Mouse (Mus musculus): Measurements from ENCODE around the gene Shq1. TPM values are rescaled to one million over a fixed set of nuclear protein-coding genes. Genes with fewer than 3 reads are reported as not detected.

The Shq1 gene
- polyA plus RNA-seq, 1 experiment from 2014 or later: 16.3 TPM

GRCm38 (mm10) chr6:100538570-100538969 lies 132.4 kb downstream of the Shq1 start:
- Histone ChIP-seq H3K4me2 (replicated peaks) (no peak overlapping the region), H3K9me3 (replicated peaks) (no peaks in the 10 kb centered on the region), H3K4me3 (no peak overlapping the region), H3K4me1 (peaks cover 10% of the 10 kb centered on the region), H3K36me3 (no peaks in the 10 kb centered on the region), H3K27ac (no peak overlapping the region), H3K9ac (no peak overlapping the region), H3K27me3 (peaks cover 14% of the 10 kb centered on the region)
- WGBS: 56% methylated on average over 7 of the region's 7 CpGs
- no peak for ATAC-seq (ENCODE audit: low FRiP score)

- Histone ChIP-seq H3K4me2 (replicated peaks) (no peak overlapping the region), H3K4me1 (peaks cover 10% of the 10 kb centered on the region), H3K27me3 (peaks cover 10% of the 10 kb centered on the region), H3K9ac (no peak overlapping the region), H3K36me3 (no peaks in the 10 kb centered on the region), H3K4me3 (no peak overlapping the region), H3K9me3 (replicated peaks) (no peaks in the 10 kb centered on the region), H3K27ac (no peak overlapping the region)
- WGBS: 84% methylated on average over 6 of the region's 6 CpGs
- ATAC-seq (ENCODE audit: low FRiP score): no peak
Observed at GRCm38 (mm10) chr6:100537987-100538386, 133.0 kb downstream of the Shq1 start.

GRCm38 (mm10) chr6:100537042-100537441 lies 133.9 kb downstream of the Shq1 start:
- H3K27ac ChIP-seq: no peak overlapping the region
- peaks cover 2% of the 10 kb centered on the region for H3K4me1 ChIP-seq
- 68% methylated on average over 5 of the region's 5 CpGs for WGBS
- no peak for ATAC-seq (ENCODE audit: low FRiP score)
- H3K4me2 ChIP-seq (replicated peaks): no peak overlapping the region
- H3K9me3 ChIP-seq (replicated peaks): no peaks in the 10 kb centered on the region
- H3K36me3 ChIP-seq: no peaks in the 10 kb centered on the region
- no peak overlapping the region for H3K4me3 ChIP-seq
- H3K27me3 ChIP-seq: peaks cover 20% of the 10 kb centered on the region
- no peak overlapping the region for H3K9ac ChIP-seq

GRCm38 (mm10) chr6:100533364-100533763 lies 137.6 kb downstream of the Shq1 start:
- Histone ChIP-seq H3K9me3 (replicated peaks) (no peaks in the 10 kb centered on the region), H3K4me2 (replicated peaks) (no peak overlapping the region), H3K27ac (no peak overlapping the region), H3K9ac (no peak overlapping the region), H3K27me3 (peaks cover 14% of the 10 kb centered on the region; the same call in 1 of the 2 replicates), H3K4me1 (peaks cover 3% of the 10 kb centered on the region; the same call in 1 of the 2 replicates), H3K36me3 (no peaks in the 10 kb centered on the region), H3K4me3 (no peak overlapping the region)
- ATAC-seq (ENCODE audit: low FRiP score): no peak
- 75% methylated on average over 7 of the region's 7 CpGs for WGBS

- H3K9ac ChIP-seq: no peak overlapping the region
- 78% methylated on average over 8 of the region's 8 CpGs for WGBS
Observed at GRCm38 (mm10) chr6:100532326-100532725, 138.6 kb downstream of the Shq1 start.

GRCm38 (mm10) chr6:100529673-100530072 lies 141.3 kb downstream of the Shq1 start:
- 56% methylated on average over 3 of the region's 3 CpGs for WGBS
- no peak overlapping the region for H3K4me2 ChIP-seq (replicated peaks)
- H3K27me3 ChIP-seq: peaks cover 22% of the 10 kb centered on the region

More at GRCm38 (mm10) chr6:100532326-100532725, 138.6 kb downstream of the Shq1 start:
- Histone ChIP-seq H3K4me2 (replicated peaks) (no peak overlapping the region), H3K4me3 (no peak overlapping the region), H3K27me3 (peaks cover 13% of the 10 kb centered on the region; the same call in 1 of the 2 replicates), H3K27ac (no peak overlapping the region), H3K9me3 (replicated peaks) (no peaks in the 10 kb centered on the region), H3K4me1 (peaks cover 4% of the 10 kb centered on the region; the same call in 1 of the 2 replicates), H3K36me3 (no peaks in the 10 kb centered on the region)
- ATAC-seq (ENCODE audit: low FRiP score): no peak

GRCm38 (mm10) chr6:100528556-100528955 lies 142.4 kb downstream of the Shq1 start:
- Histone ChIP-seq H3K27ac (no peak overlapping the region), H3K4me3 (no peak overlapping the region), H3K4me1 (peaks cover 15% of the 10 kb centered on the region), H3K9me3 (replicated peaks) (no peaks in the 10 kb centered on the region), H3K27me3 (peaks cover 30% of the 10 kb centered on the region), H3K36me3 (no peaks in the 10 kb centered on the region), H3K9ac (no peak overlapping the region), H3K4me2 (replicated peaks) (no peak overlapping the region)
- 71% methylated on average over 7 of the region's 7 CpGs for WGBS
- no peak for ATAC-seq (ENCODE audit: low FRiP score)

More at GRCm38 (mm10) chr6:100529673-100530072, 141.3 kb downstream of the Shq1 start:
- no peak for ATAC-seq (ENCODE audit: low FRiP score)
- Histone ChIP-seq H3K9ac (no peak overlapping the region), H3K4me3 (no peak overlapping the region), H3K9me3 (replicated peaks) (no peaks in the 10 kb centered on the region), H3K27ac (no peak overlapping the region), H3K36me3 (no peaks in the 10 kb centered on the region), H3K4me1 (peaks cover 15% of the 10 kb centered on the region)

- Histone ChIP-seq H3K4me3 (no peak overlapping the region), H3K27ac (no peak overlapping the region), H3K9me3 (replicated peaks) (no peaks in the 10 kb centered on the region), H3K4me2 (replicated peaks) (no peak overlapping the region), H3K36me3 (no peaks in the 10 kb centered on the region), H3K4me1 (peaks cover 15% of the 10 kb centered on the region), H3K27me3 (peaks cover 31% of the 10 kb centered on the region), H3K9ac (no peak overlapping the region)
- 90% methylated on average over 5 of the region's 5 CpGs for WGBS
- no peak for ATAC-seq (ENCODE audit: low FRiP score)
Observed at GRCm38 (mm10) chr6:100527972-100528371, 143.0 kb downstream of the Shq1 start.

- no peak overlapping the region for H3K27ac ChIP-seq
- no peak overlapping the region for H3K4me2 ChIP-seq (replicated peaks)
- H3K4me1 ChIP-seq: peaks cover 17% of the 10 kb centered on the region
- H3K36me3 ChIP-seq: no peaks in the 10 kb centered on the region
- ATAC-seq (ENCODE audit: low FRiP score): no peak
- WGBS: 87% methylated on average over 6 of the region's 6 CpGs
- H3K4me3 ChIP-seq: no peak overlapping the region
- H3K9me3 ChIP-seq (replicated peaks): no peaks in the 10 kb centered on the region
- peaks cover 23% of the 10 kb centered on the region for H3K27me3 ChIP-seq
- no peak overlapping the region for H3K9ac ChIP-seq
Observed at GRCm38 (mm10) chr6:100527161-100527560, 143.8 kb downstream of the Shq1 start.

- Histone ChIP-seq H3K4me2 (replicated peaks) (peak overlapping the region; percentile 20; the same call in 1 of the 2 replicates), H3K9ac (no peak overlapping the region), H3K36me3 (no peaks in the 10 kb centered on the region), H3K4me1 (peaks cover 23% of the 10 kb centered on the region), H3K27ac (no peak overlapping the region), H3K4me3 (no peak overlapping the region), H3K9me3 (replicated peaks) (no peaks in the 10 kb centered on the region), H3K27me3 (peaks cover 21% of the 10 kb centered on the region)
- peak; percentile 27; the same call in 1 of the 2 replicates for ATAC-seq (ENCODE audit: low FRiP score)
- 2% methylated on average over 9 of the region's 9 CpGs for WGBS
Observed at GRCm38 (mm10) chr6:100526066-100526465, 144.9 kb downstream of the Shq1 start.

- Histone ChIP-seq H3K9me3 (replicated peaks) (no peaks in the 10 kb centered on the region), H3K27me3 (peaks cover 21% of the 10 kb centered on the region), H3K36me3 (no peaks in the 10 kb centered on the region), H3K27ac (no peak overlapping the region), H3K4me1 (peaks cover 23% of the 10 kb centered on the region), H3K4me2 (replicated peaks) (0 out of 2 replicates have a peak overlapping the region, but pooled peaks have one; percentile 20), H3K9ac (no peak overlapping the region), H3K4me3 (no peak overlapping the region)
- no peak for ATAC-seq (ENCODE audit: low FRiP score)
- 12% methylated on average over 3 of the region's 3 CpGs for WGBS
Observed at GRCm38 (mm10) chr6:100525496-100525895, 145.5 kb downstream of the Shq1 start.

GRCm38 (mm10) chr6:100522495-100522894 lies 148.5 kb downstream of the Shq1 start:
- 60% methylated on average over 3 of the region's 3 CpGs for WGBS
- H3K4me2 ChIP-seq (replicated peaks): no peak overlapping the region
- H3K27me3 ChIP-seq: peaks cover 43% of the 10 kb centered on the region
- peaks cover 32% of the 10 kb centered on the region for H3K4me1 ChIP-seq
- no peaks in the 10 kb centered on the region for H3K36me3 ChIP-seq
- no peak for ATAC-seq (ENCODE audit: low FRiP score)
- no peaks in the 10 kb centered on the region for H3K9me3 ChIP-seq (replicated peaks)
- H3K27ac ChIP-seq: no peak overlapping the region
- no peak overlapping the region for H3K9ac ChIP-seq
- no peak overlapping the region for H3K4me3 ChIP-seq

- peaks cover 36% of the 10 kb centered on the region for H3K4me1 ChIP-seq
Observed at GRCm38 (mm10) chr6:100521615-100522398, 149.2 kb downstream of the Shq1 start.

More at GRCm38 (mm10) chr6:100521615-100522398, 149.2 kb downstream of the Shq1 start:
- no peak overlapping the region for H3K9ac ChIP-seq
- no peak for ATAC-seq (ENCODE audit: low FRiP score)
- H3K4me2 ChIP-seq (replicated peaks): no peak overlapping the region
- WGBS: 51% methylated on average over 2 of the region's 2 CpGs
- H3K27me3 ChIP-seq: peaks cover 44% of the 10 kb centered on the region
- no peaks in the 10 kb centered on the region for H3K9me3 ChIP-seq (replicated peaks)
- H3K27ac ChIP-seq: no peak overlapping the region
- H3K4me3 ChIP-seq: no peak overlapping the region
- no peaks in the 10 kb centered on the region for H3K36me3 ChIP-seq

Measured in hindbrain, embryonic 12.5 days (tissue).